Mouse (Mus musculus) heart, adult 8-10 months (tissue): ENCODE results near the gene Fam71f1. TPM values are rescaled to one million over a fixed set of nuclear protein-coding genes. Genes with fewer than 3 reads are reported as not detected.
A peak's percentile ranks its signal among the peaks of the same experiment; 100 is the strongest.

Experiments
- DNase-seq: peaks from one replicate; pipeline ENCODE4 v3.0.0; 2022; ENCODE audit warnings: low spot score
- total RNA-seq, 4 experiments: library from RNA; stranded (reverse); gene quantifications; 2 replicates each; pipeline ENCODE4 v1.2.4; 2022

Fam71f1 gene
- total RNA-seq: not detected

DNA sequence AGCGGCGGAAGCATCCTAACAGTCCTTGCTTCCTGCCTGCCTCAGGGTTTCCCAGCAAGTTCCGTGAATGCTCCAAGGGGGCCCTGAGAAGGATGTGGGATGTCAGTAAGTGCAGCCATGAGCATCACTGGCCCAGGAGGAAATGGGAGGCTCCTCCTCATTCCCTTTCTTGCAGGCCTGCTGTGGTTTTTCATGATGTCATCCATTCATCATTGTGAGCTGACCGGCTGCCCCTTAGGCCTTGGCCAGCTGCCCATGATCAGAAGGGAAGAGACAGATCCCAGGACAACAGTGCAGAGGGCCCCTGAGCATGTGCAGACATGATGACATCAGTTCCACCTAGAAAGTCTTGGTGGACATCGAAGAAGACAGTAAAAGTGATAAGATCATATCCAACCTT is at the start of gene Fam71f1:
TSS of gene Fam71f1 (plus strand) at position 262 of the 400 bp plus-strand sequence.
- peak; percentile 7 for DNase-seq

DNA sequence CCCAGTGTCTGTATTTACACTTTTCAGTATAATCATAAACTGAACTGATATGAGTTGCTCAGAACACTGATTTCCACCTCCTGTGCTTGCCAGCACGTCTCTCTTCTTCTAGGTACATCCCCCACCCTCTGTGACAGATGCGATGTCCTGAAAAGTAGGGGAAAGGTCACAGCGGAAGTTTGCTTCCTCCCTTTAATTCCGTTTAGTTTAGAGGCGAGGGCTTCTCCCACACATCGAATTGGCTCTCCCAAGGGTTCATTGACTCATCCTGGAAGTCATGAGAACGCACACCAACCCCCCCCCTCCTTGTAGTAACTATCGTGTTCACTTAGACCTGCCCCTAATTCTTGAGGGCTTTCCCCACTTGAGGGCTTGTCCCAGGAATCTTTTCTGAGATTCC is 48.0 kb upstream of the Fam71f1 start:
- peak; percentile 45 for DNase-seq

DNA sequence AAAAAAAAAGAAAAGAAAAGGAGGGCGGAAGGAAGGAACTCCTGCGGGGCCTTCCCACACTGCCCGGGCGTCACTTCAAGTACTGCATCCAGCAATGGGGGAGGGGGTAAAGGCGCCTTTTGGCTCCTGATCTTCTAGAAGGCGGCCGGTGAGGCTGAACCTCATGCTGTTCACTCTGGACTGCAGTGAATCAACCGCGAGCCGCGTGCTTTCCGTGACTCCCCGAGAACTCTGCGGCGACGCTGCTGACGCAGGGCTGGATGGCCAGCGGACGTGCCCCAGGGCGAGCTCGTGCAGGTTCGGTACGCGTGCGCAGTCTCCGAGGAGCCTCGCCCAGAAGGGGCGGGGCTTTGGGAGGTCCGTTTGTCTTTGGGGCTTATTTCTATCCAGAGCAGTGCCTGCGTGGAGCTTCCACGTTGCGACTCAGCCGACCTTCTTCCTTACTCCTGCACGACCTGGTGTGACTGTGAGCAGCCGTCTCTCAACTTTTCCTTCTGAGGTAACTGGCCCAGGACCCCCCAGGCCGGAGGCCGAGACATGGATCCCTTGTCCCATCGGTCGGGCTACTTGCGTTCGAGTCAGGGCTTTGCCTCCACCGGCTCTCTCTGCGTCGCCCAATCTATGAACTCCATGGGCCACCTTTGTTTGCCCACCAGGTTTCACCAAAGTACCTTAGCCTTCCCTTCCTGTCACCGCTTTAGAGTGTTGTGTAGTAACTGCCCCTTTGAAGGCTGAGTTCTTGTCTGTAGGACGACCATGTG is 46.4 kb upstream of the Fam71f1 start, which contains the start of gene Hilpda:
TSS of gene Hilpda (plus strand) at position 177 of the 761 bp plus-strand sequence.
- DNase-seq: peak; percentile 93

DNA sequence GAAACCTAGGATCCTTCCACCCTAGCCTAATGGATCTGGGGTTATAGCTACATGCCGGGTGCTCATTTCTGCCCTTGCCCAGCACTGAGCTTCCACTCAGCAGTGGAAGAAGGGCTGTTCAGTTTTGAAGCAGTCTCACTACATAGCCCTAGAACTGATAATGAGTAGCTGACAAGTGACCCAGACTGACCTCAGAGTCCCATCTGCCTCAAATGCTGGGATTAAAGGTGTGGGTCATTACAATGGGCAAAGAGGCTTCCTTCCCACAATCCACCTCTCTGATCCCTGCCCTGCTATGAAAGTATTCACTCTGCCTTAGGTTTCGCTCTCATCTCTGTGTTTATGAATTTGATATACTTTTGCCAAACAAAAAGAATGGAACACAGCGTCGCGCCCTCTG is 42.2 kb upstream of the Fam71f1 start:
- no peak for DNase-seq

DNA sequence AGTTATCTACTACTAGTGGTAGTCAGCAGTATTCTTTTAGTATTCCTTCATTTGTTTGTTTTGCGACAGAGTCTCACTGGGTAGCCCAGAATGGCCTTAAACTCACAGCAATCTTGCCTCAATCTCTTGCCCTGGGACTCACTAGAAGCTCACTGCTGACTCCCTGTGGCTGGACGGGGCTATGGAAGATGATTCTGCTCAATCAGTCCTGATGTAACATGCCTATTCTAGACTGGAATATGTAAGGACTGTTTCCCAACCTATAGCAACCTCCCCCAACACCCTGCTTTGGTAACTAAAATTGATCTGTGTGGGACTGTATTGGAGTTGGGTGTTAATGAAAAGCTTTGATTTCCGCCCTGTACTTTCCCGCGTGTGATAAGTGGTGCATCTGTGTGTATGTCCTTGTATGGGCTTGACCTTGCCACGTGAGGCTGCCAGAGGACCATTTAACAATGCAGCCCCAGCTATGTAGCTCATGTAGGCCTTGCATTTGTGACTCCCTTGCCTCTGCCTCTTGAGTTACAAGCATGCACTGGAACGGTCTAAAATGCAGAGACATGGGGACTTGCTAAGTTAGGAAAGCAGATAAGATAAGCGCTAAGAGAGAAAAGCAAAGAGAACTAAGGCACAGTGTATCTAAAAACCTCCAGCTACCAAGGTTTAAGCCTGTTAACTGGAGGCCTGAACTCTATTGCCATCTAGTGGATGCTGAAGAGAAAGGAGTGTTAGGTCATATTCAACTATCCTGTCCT is 40.2 kb upstream of the Fam71f1 start:
- DNase-seq: peak; percentile 73

DNA sequence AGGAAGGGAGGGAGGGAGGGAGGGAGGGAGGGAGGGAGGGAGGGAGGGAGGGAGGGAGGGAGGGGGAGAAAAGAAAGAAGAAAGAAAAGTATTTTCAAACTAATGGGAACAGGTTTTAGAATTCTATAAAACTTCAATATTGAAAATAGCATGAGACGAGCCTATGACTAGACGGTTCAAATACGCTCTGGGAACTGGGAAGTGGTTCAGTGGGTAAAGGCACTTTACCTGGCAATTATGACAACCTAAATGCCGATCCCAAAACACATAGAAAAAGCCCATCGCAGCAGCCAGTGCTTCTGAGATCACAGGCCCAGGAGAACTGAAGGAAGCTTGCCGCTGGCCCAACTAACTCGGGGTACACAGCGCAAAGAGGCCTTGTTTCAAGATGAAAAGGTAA is 39.6 kb upstream of the Fam71f1 start, which contains the start of gene Fam71f2:
TSS of gene Fam71f2 (plus strand) at position 301 of the 400 bp plus-strand sequence.
- no peak for DNase-seq

DNA sequence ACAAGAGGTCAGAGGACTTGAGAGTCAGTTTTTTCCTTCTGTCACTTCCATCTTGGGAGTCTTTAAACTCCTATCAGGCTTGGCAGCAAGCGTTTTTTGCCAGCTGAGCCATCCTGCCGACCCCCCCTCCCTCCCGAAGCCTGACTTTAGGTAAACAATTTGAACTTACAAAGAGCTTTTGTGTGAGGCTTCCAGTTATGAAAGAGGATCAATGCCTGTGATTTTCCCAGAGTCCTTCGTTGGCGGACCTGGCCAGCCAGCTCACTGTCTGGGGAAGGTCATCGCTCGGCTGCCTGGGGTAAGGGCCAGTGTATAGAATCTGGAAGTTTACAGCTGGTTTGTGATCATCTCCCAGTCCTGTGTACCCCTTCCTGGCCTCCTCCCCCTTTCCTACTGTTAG is 38.3 kb upstream of the Fam71f1 start:
- no peak for DNase-seq

DNA sequence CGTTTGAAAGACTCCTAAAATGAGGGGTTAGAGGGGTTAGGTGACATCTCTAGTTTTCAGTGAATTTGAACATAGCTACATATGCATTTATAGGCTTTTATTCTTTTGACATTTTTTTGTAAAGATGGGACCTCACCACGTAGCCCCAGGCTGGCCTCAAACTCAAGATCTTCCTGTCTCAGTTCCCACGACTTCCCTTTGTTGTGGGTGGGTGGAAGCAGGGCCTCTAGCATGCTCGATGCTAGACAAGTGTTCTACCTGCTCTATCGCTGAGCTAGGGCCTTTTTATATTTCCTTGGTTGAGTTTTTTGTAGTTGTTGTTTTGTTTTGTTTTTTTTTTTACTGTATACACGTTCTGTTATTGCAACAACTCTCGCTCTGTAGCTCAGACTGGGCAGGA is 32.1 kb upstream of the Fam71f1 start:
- DNase-seq: no peak

DNA sequence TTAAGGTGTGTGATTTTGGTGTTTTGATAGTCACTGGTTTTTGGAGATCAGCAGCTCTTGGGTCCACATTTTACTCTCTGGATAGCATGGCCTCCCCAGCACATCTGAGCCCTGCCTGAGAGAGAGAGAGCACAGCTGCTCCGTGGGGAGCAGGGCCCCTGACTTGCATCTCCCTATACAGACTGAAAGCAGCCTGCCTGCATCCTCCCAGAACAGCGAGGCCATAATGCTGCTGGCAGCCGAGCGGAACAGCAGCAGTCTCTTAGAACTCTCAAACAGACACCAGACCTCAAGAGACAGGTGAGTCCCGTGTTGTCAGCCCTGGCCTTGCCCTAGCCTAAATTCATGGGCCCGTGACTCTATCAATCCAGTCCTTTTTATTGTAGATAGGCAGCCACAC is 31.5 kb upstream of the Fam71f1 start:
- DNase-seq: no peak

DNA sequence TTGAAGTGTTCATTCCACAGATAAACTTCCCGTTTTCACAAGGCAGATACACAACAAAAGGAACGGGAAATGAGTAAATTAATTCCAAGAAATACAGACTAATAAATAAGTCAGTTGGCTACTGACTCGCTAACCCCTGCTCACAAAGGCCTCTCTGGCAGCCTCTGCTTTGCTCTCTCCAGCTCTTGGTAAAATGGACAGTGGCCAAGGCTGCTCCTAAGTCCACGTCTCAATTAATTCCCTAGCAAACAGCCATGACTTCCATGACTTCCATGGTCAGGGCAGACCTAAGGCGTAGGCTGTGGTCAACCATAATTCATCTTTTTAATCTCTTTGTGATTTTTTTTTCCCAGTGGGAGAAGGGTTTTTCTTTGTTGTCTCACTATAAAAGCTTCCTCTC is 31.0 kb upstream of the Fam71f1 start:
- peak; percentile 22 for DNase-seq

DNA sequence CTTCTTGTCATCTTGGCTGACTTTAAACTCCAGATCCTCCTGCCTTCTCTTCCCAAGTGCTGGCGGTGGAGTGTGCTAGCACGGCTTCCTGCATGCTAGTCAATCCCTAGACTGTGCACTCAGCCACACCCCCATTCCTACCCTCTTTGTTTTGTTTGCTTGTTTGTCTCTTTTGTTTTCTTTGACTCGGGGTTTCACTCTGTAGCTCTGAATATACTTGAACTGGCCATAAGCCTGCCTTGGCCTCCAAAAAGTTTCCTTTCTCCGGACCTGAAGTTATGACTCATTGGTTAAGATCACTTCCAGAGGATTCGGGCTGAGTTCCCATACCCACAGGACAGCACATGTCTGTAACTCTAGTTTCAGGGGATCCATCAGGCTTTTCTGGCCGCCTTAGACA is 30.3 kb upstream of the Fam71f1 start:
- DNase-seq: no peak

DNA sequence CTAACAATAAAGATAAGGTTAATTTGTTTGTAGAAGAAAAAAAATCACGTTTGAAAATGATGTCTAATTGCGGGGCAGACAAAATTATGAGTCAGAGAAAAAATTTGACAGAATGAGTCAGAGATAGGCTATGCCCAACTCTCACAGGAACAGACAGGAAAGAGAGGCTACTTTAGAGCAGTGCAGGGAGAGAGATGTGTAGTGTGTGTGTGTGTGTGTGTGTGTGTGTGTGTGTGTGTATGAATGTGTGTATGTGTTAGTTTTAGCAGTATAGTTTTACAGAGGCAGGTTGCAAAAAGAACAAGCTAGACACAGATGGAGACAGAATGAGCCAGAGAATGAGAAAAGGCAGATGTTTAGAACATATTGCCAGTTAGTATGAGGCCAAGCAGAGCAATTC is 19.8 kb upstream of the Fam71f1 start:
- DNase-seq: no peak

DNA sequence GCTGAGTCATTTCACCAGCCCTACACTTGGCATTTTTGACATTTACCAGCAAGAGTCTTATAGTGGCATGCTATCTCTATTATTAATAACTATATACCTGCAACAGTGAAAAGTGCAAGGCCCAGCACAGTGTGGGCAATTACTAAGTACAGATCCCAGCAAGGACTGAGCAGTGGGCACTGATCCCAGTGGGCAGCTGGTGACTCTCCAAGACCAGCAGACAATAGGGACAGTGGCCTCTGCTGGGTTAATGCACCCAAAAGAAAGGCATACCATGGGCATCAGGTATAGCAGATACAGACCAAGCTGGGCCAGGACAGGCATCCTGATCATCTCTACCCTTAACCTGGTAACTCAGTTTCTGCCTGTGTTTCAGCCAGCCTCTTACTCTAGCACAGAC is 15.7 kb upstream of the Fam71f1 start:
- no peak for DNase-seq

DNA sequence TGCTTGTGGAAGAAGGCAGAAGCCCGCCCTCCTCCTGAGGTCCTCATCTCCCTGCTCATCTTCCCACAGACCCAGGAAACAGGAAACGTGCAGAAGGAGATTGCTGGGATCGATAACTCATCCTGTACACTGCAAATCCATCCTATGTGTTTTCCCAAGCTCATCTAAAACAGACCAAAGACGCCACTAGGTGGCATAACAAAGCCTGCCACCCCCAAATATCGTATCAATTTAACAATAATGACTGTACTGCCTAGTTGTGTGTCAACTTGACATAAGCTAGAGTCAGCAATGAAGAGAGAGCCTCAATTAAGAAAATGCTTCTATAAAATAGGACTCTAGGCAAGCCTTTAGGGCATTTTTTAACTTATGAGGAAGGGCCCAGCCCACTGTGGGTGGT is 15.2 kb upstream of the Fam71f1 start:
- no peak for DNase-seq

DNA sequence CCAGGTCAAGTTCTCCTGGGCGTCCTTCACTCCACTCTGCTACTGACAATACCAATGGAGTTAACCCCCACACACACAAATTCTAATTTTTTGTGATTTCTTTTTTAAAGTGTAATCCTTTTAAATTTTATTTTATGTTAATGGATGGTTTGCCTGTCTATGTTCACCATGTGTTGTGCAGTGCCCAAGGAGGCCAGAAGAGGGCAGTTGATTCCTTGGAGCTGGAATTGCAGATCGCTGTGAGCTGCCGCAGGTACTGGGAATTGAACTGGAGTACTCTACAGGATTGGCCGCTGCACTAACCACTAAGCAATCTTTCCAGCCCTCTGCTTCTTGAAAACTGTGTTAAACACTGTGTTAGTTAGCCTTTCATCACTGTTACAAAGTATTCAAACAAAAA is 13.5 kb upstream of the Fam71f1 start:
- DNase-seq: no peak

DNA sequence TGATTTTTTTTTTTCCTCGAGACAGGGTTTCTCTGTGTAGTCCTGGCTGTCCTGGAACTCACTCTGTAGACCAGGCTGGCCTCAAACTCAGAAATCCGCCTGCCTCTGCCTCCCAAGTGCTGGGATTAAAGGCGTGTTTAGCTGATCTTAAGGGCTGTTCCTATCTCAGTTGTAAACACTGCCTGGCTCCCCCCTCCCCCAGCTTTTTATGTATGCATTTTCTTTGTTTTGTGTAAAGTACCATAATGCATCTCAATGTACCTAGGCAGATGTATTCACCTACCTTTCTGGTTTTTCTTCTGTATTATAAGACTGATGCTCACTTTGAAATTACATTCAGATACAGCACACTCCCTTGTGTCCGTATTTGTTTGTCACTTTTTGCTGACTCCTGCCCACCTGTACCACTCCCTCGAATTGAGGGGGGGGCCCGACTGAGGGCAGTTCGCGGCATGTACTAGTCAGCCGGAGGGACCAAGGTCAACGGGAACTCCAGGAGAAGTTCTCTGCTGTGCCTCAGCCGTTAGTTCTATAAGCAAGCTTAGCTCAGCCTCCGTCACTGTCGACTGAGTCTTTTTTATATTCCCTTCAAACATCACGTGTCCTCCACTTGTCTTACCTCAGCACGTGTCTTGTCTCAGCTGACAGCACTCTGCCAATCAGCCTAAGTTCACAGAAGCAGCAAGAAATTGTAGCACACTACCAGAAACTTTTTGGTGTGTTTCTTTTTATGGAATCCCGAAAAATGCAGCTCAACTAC is 9.9 kb upstream of the Fam71f1 start:
- no peak for DNase-seq

DNA sequence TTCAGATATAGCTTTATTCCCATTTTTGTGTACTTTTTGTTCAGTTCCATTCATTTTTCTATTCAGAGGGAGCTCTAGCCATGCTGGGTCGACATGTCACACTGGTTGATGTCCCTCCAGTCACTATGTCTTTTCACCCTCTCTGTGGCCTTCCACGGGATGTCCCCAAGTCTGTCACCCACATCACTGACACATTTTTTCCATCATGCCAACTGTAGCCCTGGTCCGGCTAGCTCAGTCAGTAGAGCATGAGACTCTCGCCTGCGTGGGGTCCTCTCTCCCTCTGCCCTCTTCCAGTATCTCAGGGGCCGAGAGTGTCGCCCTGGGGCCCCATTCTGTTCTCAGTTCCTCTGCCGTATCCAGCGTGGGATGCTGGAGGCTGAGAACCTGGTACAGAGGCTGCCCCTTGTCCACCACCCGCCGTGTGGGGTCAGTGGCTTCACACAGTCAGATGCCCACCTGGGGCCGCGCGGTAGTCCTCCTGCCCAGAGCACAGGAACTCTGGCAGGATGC is 5.2 kb upstream of the Fam71f1 start:
- DNase-seq: no peak

DNA sequence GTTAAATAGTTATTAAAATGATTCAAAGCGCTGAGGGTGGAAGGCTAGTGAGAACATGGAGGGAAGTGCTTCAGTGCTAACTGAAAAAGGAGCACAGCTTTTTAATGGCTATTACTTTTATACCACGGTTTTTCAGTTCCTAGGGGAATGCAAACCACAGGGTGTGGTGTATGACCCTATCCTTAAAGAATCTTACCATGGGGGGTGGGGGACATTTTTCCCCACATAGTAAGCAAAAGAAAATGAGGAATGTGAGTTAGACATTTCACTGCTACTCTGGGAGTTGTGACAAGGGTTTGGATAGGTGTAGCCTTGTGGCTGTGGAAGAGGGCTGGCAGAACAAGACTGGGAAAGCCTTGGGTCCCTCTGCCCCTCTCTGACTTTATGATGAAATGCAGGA is 1.7 kb upstream of the Fam71f1 start:
- no peak for DNase-seq

DNA sequence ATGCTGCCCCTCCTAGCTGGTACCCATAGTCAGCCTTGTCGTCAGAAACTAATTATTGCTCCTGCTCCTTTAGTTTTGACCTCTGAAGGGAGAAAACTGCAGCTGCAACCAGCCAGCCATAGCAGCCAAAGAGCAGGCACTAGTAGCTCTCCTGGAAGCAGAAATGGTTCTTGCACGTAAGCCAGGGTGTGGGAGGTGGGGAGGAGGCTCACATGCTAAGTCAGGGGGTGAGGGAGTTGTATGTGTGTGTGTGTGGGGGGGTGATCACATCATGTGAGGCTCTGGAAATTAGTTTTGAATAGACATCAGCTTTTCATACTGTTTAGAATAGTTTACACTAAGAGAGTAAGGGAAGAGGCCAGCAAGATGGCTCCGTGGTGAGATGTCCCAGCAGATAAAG is 999 bp upstream of the Fam71f1 start:
- no peak for DNase-seq

DNA sequence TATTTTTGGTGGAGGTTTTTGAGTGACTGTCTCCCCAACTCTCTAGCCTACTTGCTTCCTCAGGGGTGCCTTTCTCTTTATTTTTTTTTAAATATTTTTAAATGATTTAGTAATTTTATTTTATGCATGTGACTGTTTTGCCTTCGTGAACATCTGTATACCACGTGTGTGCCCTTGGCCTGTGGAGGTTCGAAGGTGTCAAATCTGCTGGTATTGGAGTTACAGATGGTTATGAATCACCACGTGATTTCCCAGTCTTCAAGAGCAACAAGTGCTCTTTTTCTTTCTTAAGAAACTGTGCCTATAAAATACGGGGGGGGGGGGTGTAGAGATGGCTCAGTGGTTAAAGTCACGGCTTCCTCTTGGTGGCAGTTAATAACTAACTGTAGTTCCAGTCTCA is 2.6 kb downstream of the Fam71f1 start:
- DNase-seq: no peak

DNA sequence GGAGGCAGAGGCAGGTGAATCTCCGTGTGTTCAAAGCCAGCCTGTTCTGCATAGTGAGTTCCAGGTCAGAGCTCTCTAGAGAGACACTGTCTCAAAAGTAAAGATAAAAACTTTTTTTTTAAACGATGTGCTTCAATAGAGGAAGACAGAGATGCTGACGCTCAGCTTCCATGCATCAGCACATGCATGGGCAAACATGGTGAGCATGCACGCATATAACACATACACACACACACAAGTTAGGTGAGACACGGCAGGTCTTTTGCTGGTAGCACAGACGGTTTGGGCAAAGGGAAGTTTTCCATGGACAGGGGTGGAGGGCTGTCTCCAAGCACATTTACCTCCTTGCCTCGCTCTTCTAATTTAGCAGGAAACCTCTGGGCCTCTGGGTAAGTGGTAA is 3.2 kb downstream of the Fam71f1 start:
- no peak for DNase-seq

DNA sequence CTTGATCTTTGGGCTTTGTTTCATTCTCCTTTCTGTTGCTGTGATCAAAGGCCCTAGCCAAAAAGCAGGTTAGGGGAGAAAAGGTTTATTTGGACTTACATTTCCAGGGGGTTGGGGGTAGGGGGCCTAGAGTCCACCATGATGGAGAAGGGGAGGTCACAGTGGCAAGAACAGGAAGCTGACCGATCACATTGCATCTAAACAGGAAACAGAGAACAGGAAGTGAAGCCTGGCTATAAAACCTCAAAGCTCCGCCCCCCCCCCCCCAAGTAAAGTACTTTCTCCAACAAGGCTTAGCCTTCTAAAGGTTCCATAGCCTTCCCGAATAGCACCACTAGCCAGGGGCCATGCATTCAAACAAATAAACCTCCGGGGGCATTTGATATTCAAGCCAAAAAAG is 3.8 kb downstream of the Fam71f1 start:
- DNase-seq: no peak
